Mouse (Mus musculus) heart, adult 8-10 months (tissue): ENCODE measurements at regions not wholly inside any gene's neighbourhood (a gene's known extent, or its start where the extent isn't known, plus 50 kb on each side); places are given as distances from the start of the nearest gene placed in this dataset.

Source experiments
- DNase-seq: peaks from one replicate; pipeline ENCODE4 v3.0.0; 2022; ENCODE audit warnings: low spot score

- DNase-seq = no peak
Observed at GRCm38 (mm10) chr13:47751033-47751432, 510.0 kb upstream of the Id4 start.

GRCm38 (mm10) chr13:47764802-47765597, 496.0 kb upstream of the Id4 start:
- DNase-seq = no peak

GRCm38 (mm10) chr13:47768963-47769527, 492.0 kb upstream of the Id4 start:
- DNase-seq = no peak

- no peak for DNase-seq
Observed at GRCm38 (mm10) chr13:47777206-47778099, 483.6 kb upstream of the Id4 start.

GRCm38 (mm10) chr13:47778218-47779009, 482.6 kb upstream of the Id4 start:
- DNase-seq = no peak

- no peak for DNase-seq
Observed at GRCm38 (mm10) chr13:47784406-47784805, 476.6 kb upstream of the Id4 start.

GRCm38 (mm10) chr13:47797859-47798258, 463.2 kb upstream of the Id4 start:
- peak; percentile 28 for DNase-seq

GRCm38 (mm10) chr13:47811711-47812415, 449.2 kb upstream of the Id4 start:
- DNase-seq = no peak

- no peak for DNase-seq
Observed at GRCm38 (mm10) chr13:47818924-47819564, 442.0 kb upstream of the Id4 start.

GRCm38 (mm10) chr13:47836491-47836890, 424.5 kb upstream of the Id4 start:
- DNase-seq = peak; percentile 7

- no peak for DNase-seq
Observed at GRCm38 (mm10) chr13:47842418-47842817, 418.6 kb upstream of the Id4 start.

- no peak for DNase-seq
Observed at GRCm38 (mm10) chr13:47843011-47843410, 418.0 kb upstream of the Id4 start.

GRCm38 (mm10) chr13:47843541-47844267, 417.3 kb upstream of the Id4 start:
- no peak for DNase-seq

GRCm38 (mm10) chr13:47846713-47847112, 414.3 kb upstream of the Id4 start:
- no peak for DNase-seq

- DNase-seq = no peak
Observed at GRCm38 (mm10) chr13:47848371-47849188, 412.4 kb upstream of the Id4 start.

- DNase-seq = no peak
Observed at GRCm38 (mm10) chr13:47855422-47856108, 405.5 kb upstream of the Id4 start.

- DNase-seq = no peak
Observed at GRCm38 (mm10) chr13:47858946-47859345, 402.1 kb upstream of the Id4 start.

- DNase-seq = no peak
Observed at GRCm38 (mm10) chr13:47860316-47860715, 400.7 kb upstream of the Id4 start.
